Mouse (Mus musculus) T-cell, adult 66 days (primary cell): ENCODE data around the gene Prss1. TPM values are rescaled to one million over a fixed set of nuclear protein-coding genes. Genes with fewer than 3 reads are reported as not detected.

ENCODE experiments used
- total RNA-seq, 2 experiments: library from RNA; stranded (reverse); gene quantifications; 3 replicates in 1 of 2; 4 replicates in 1 of 2; pipeline ENCODE4 v1.2.4; 2023

The Prss1 gene
- not detected for total RNA-seq

GRCm38 (mm10) chr6:41458632-41459031 is at the start of gene Prss1:
TSS of gene Prss1 (plus strand) at chr6:41458932.

GRCm38 (mm10) chr6:41446045-41446444 is 12.7 kb upstream of the Prss1 start, which contains the start of gene Gm10334:
TSS of gene Gm10334 (minus strand) at chr6:41446145.

Other genes starting within 250 kb of the Prss1 start
- gene Try4, start 156.7 kb upstream of the Prss1 start, total RNA-seq = not detected
- gene Try5, start 142.1 kb upstream of the Prss1 start, total RNA-seq = under 1 TPM in 1 of 2 experiments, not detected in 1; 0.99 TPM
- gene Try10, start 104.8 kb upstream of the Prss1 start, total RNA-seq = not detected
- not detected for gene Prss3, start 81.3 kb upstream of the Prss1 start, total RNA-seq
- not detected for gene Gm5771, start 66.6 kb upstream of the Prss1 start, total RNA-seq
- gene Gm10334, start 12.8 kb upstream of the Prss1 start, total RNA-seq = not detected
- gene Prss2, start 62.9 kb downstream of the Prss1 start, total RNA-seq = 1 to 10 TPM in 1 of 2 experiments, under 1 TPM in 1; 0.74 to 1.4 TPM
- 10 to 100 TPM; 32.2 to 42.9 TPM for gene Ephb6, start 146.6 kb downstream of the Prss1 start, total RNA-seq
- gene Trpv6, start 177.5 kb downstream of the Prss1 start, total RNA-seq = not detected
- gene Trpv5, start 221.8 kb downstream of the Prss1 start, total RNA-seq = not detected
- not detected for gene Llcfc1, start 225.5 kb downstream of the Prss1 start, total RNA-seq
- 1 to 10 TPM; 3.3 TPM for gene Kel, start 245.4 kb downstream of the Prss1 start, total RNA-seq